Mouse (Mus musculus): ENCODE measurements around the gene Ccdc93. TPM values are rescaled to one million over a fixed set of nuclear protein-coding genes. Genes with fewer than 3 reads are reported as not detected.

Ccdc93 gene
- polyA plus RNA-seq, 1 experiment from 2014 or later = 12.2 TPM

DNA sequence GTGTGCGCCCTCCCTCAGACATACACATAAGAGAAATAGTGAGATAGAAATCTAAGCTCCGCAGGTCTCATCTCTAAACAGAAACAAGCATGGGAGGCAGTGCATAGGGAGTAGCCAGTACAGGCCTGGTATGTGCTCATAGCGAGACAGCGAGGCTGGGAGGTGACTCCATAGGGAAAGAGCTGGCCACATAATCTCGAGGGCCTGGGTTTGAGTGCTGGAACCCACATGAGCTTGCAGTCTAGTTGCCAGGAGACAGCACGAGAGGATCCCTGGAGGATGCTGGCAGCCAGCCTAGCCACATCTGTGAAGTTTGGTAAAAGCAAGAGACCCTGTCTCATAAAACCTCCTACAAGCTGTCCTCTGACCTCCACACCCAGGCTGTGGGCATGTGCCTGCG lies 20.2 kb downstream of the Ccdc93 start:
- Histone ChIP-seq H3K4me1 (peaks cover 5% of the 10 kb centered on the region; the same call in 1 of the 2 replicates), H3K9me3 (replicated peaks) (no peaks in the 10 kb centered on the region), H3K27me3 (replicated peaks) (no peaks in the 10 kb centered on the region), H3K4me2 (no peak overlapping the region), H3K27ac (replicated peaks) (no peak overlapping the region), H3K9ac (replicated peaks) (no peak overlapping the region), H3K36me3 (peaks cover 42% of the 10 kb centered on the region), H3K4me3 (replicated peaks) (no peak overlapping the region)
- WGBS = 76% methylated on average over 7 of the region's 7 CpGs
- ATAC-seq (ENCODE audit: low FRiP score) = no peak

DNA sequence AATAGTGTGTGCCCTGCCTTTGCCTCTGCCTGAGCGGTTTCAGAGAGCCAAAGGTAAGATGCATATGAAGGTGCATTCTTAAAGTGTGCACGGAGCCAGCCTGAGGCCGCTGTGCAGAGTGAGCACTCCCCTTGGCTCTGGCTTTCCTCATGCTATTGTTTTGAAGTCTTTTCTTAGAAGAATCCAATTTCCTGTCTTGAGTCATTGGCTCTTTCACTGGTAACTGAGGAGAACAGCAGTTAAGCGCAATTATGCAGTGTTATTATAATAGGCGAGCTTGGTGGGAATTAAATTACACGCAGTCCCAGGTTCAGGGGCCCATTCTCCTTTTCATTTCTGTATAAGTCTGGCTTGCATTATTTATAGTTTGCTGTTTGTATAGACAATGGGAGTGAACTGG lies 21.6 kb downstream of the Ccdc93 start:
- no peaks in the 10 kb centered on the region for H3K27me3 ChIP-seq (replicated peaks)
- H3K9ac ChIP-seq (replicated peaks) = no peak overlapping the region
- H3K4me1 ChIP-seq = peaks cover 5% of the 10 kb centered on the region; the same call in 1 of the 2 replicates
- H3K9me3 ChIP-seq (replicated peaks) = no peaks in the 10 kb centered on the region
- WGBS = 45% methylated on average over 6 of the region's 6 CpGs
- H3K4me2 ChIP-seq = no peak overlapping the region
- peak; percentile 33; the same call in 1 of the 2 replicates for ATAC-seq (ENCODE audit: low FRiP score)
- H3K27ac ChIP-seq (replicated peaks) = peak overlapping the region; percentile 66
- no peak overlapping the region for H3K4me3 ChIP-seq (replicated peaks)
- H3K36me3 ChIP-seq = peaks cover 39% of the 10 kb centered on the region

DNA sequence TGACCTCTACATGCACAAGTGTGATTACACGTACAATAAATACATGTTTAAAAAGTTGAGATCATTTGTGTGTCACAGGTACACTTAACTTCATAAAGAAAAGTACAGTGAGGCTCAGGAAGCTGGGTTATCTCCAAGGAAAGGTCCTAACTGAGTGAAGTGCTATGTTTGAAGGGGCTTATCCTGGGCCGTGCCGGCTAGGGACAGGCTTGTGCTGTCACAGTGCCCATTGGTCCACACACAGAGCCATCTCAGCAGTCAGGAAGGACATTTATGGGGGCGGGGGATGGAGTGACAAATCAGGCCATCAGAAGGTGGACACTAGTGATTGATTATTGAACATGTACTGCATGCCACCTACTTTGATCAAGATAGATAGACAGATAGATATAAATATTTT lies 22.2 kb downstream of the Ccdc93 start:
- no peaks in the 10 kb centered on the region for H3K27me3 ChIP-seq (replicated peaks)
- no peak overlapping the region for H3K4me2 ChIP-seq
- no peak for ATAC-seq (ENCODE audit: low FRiP score)
- H3K9ac ChIP-seq (replicated peaks) = no peak overlapping the region
- no peak overlapping the region for H3K4me3 ChIP-seq (replicated peaks)
- H3K4me1 ChIP-seq = peaks cover 5% of the 10 kb centered on the region; the same call in 1 of the 2 replicates
- peaks cover 34% of the 10 kb centered on the region for H3K36me3 ChIP-seq
- H3K9me3 ChIP-seq (replicated peaks) = no peaks in the 10 kb centered on the region
- H3K27ac ChIP-seq (replicated peaks) = no peak overlapping the region
- 89% methylated on average over 4 of the region's 4 CpGs for WGBS

DNA sequence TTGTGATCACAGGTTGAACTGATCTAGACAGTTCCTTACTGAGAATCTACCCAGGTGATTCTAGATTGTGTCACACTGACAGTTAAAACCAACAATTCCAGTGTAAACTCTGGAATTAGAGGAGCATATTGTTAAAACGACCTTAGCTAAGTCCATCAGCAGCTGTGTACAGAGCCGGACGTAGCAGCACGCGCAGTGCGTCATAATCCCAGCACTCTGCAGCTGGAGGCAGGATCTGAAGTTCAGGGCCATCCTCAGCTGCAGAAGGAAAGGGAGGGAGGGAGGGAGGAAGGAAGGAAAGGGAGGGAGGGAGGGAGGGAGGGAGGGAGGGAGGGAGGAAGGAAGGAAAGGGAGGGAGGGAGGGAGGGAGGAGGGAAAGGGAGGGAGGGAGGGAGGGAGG lies 24.1 kb downstream of the Ccdc93 start:
- H3K4me2 ChIP-seq = no peak overlapping the region
- no peak for ATAC-seq (ENCODE audit: low FRiP score)
- 89% methylated on average over 6 of the region's 6 CpGs for WGBS
- no peak overlapping the region for H3K27ac ChIP-seq (replicated peaks)
- no peaks in the 10 kb centered on the region for H3K9me3 ChIP-seq (replicated peaks)
- H3K4me3 ChIP-seq (replicated peaks) = no peak overlapping the region
- no peak overlapping the region for H3K9ac ChIP-seq (replicated peaks)
- peaks cover 22% of the 10 kb centered on the region for H3K36me3 ChIP-seq
- peaks cover 5% of the 10 kb centered on the region; the same call in 1 of the 2 replicates for H3K4me1 ChIP-seq
- H3K27me3 ChIP-seq (replicated peaks) = no peaks in the 10 kb centered on the region

DNA sequence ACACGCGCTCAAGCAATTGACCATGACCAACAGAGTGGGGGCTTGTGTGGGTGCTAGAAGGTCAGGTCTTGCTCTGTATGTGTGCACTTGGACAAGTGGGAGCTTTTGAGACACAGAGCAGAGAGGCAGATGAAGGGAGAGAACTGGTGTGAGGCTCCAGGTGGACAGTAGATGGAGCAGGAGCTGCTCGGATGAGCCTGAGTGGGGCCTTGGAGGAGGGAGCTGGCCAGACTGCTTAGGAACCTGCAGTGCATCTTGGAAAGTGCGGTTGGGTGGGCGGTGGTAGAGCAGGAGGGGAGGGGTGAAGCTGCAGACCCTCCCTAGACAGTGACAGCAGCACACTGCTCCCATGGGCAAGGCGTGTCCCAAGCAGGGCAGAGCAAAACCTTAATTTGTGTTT lies 29.2 kb downstream of the Ccdc93 start:
- Histone ChIP-seq H3K4me2 (no peak overlapping the region), H3K9ac (replicated peaks) (no peak overlapping the region), H3K4me3 (replicated peaks) (no peak overlapping the region), H3K9me3 (replicated peaks) (no peaks in the 10 kb centered on the region), H3K4me1 (no peaks in the 10 kb centered on the region), H3K36me3 (peaks cover 46% of the 10 kb centered on the region), H3K27ac (replicated peaks) (no peak overlapping the region), H3K27me3 (replicated peaks) (no peaks in the 10 kb centered on the region)
- ATAC-seq (ENCODE audit: low FRiP score) = no peak
- 75% methylated on average over 6 of the region's 6 CpGs for WGBS

DNA sequence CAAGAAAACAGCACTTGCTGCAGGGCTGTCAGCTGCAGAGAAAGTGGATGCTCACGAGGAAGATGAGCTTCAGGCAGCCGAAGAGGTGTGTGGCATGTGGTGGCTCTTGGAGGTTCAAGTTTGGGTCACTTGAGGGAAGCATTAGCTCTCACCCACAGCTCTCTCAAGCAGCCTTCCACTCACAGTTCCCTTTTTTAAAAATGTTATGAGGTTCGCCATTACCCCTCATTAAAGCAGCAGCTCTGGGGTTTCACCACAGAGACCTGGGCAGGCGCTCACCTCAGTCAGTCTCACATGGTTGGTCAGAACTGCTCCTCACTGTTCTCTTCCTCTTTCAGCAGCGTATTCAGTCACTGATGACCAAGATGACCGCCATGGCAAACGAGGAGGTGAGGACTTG lies 31.0 kb downstream of the Ccdc93 start:
- no peak for ATAC-seq (ENCODE audit: low FRiP score)
- 93% methylated on average over 7 of the region's 7 CpGs for WGBS
- Histone ChIP-seq H3K4me3 (replicated peaks) (no peak overlapping the region), H3K27me3 (replicated peaks) (no peaks in the 10 kb centered on the region), H3K4me2 (no peak overlapping the region), H3K27ac (replicated peaks) (no peak overlapping the region), H3K36me3 (peaks cover 53% of the 10 kb centered on the region), H3K4me1 (no peaks in the 10 kb centered on the region), H3K9me3 (replicated peaks) (no peaks in the 10 kb centered on the region), H3K9ac (replicated peaks) (no peak overlapping the region)

DNA sequence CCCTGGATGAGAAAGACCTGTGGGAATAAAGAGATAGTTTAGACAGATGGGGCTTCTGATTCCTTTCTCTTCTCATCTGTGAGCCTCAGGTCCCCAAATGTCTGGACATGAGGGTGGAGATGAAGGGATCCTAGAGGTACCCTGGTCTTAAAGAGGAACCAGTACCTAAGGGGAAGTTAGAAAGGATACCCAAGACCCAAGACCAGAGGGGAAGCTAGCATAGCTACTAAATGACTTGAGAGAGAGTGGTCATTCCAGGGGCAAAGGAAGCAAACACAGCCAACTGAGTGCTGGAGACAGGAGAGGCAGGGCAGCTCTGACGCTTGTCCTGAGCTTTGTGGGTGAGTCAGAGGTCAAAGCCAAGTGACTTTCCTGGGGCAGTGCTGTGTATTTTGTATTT lies 31.8 kb downstream of the Ccdc93 start:
- Histone ChIP-seq H3K36me3 (peaks cover 50% of the 10 kb centered on the region), H3K9me3 (replicated peaks) (no peaks in the 10 kb centered on the region), H3K4me1 (no peaks in the 10 kb centered on the region), H3K27me3 (replicated peaks) (no peaks in the 10 kb centered on the region), H3K4me2 (no peak overlapping the region), H3K9ac (replicated peaks) (no peak overlapping the region), H3K4me3 (replicated peaks) (no peak overlapping the region), H3K27ac (replicated peaks) (no peak overlapping the region)
- ATAC-seq (ENCODE audit: low FRiP score) = no peak
- WGBS = 88% methylated on average over 1 of the region's 1 CpGs

DNA sequence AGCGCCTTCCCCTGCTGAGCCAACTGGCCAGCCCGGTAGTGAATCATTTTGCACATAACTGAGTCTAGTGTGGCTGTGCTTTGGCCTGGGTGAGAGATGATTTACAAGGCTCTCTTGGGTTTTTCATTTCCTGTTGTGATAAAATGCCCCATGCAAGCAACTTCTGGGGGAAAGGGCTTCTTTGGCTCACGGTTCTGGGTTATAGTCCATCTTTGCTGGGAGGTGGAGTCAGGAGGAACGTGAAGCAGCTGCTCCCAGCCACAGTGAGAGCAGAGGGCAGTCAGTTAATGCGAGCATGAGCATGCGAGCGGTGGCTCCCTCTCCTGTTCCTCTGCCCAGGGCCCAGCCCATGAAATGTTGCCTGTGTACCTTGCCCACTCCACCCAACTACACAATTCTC lies 33.0 kb downstream of the Ccdc93 start:
- no peak overlapping the region for H3K9ac ChIP-seq (replicated peaks)
- H3K9me3 ChIP-seq (replicated peaks) = no peaks in the 10 kb centered on the region
- no peak for ATAC-seq (ENCODE audit: low FRiP score)
- no peaks in the 10 kb centered on the region for H3K27me3 ChIP-seq (replicated peaks)
- peaks cover 52% of the 10 kb centered on the region for H3K36me3 ChIP-seq
- H3K4me2 ChIP-seq = no peak overlapping the region
- H3K27ac ChIP-seq (replicated peaks) = no peak overlapping the region
- WGBS = 85% methylated on average over 7 of the region's 7 CpGs
- H3K4me3 ChIP-seq (replicated peaks) = no peak overlapping the region
- no peaks in the 10 kb centered on the region for H3K4me1 ChIP-seq

DNA sequence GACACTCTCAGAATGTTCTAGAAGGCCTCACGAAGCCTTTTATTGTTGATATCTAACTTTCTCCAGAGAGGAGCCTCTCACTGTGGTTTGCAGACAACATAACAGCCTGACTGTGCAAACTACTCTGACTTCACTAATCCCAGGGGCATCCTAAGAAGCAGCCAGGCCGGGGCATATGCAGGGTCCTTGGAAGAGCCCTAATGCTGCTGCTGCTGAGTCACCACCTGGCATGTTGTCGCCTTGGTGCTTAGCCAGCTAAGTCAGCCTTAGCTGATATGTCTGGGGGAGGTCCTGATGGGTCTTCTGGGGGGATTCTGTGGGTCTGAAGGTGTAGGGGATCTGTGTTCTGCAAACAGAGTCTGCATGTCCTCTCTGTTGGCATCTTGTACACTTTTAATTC lies 35.4 kb downstream of the Ccdc93 start:
- Histone ChIP-seq H3K27ac (replicated peaks) (no peak overlapping the region), H3K4me3 (replicated peaks) (no peak overlapping the region), H3K4me2 (no peak overlapping the region), H3K36me3 (peaks cover 54% of the 10 kb centered on the region), H3K4me1 (no peaks in the 10 kb centered on the region), H3K27me3 (replicated peaks) (no peaks in the 10 kb centered on the region), H3K9ac (replicated peaks) (no peak overlapping the region), H3K9me3 (replicated peaks) (no peaks in the 10 kb centered on the region)
- WGBS = 71% methylated on average over 3 of the region's 3 CpGs
- no peak for ATAC-seq (ENCODE audit: low FRiP score)

DNA sequence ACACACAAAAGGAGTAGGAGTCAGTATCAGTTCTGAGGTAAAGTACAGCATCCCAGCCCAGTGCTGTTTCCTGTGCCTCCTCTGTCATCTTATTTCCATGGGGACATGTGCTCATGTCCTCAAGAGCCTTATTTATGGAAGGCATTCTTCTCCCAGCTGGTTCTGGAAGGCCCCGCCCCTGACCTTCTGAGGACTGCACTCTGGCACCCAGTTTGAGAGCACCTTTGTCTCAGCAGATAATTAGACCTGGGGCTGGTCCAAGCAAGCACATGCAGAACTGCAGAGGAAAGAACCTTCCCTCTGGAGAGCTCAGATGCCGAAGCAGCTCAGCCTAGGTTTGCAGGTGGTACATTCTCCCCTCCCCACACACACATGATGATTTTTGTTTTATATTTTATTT lies 37.4 kb downstream of the Ccdc93 start:
- Histone ChIP-seq H3K4me1 (no peaks in the 10 kb centered on the region), H3K27ac (replicated peaks) (no peak overlapping the region), H3K4me3 (replicated peaks) (no peak overlapping the region), H3K4me2 (no peak overlapping the region), H3K36me3 (peaks cover 43% of the 10 kb centered on the region), H3K9ac (replicated peaks) (no peak overlapping the region), H3K27me3 (replicated peaks) (no peaks in the 10 kb centered on the region), H3K9me3 (replicated peaks) (no peaks in the 10 kb centered on the region)
- ATAC-seq (ENCODE audit: low FRiP score) = no peak
- 81% methylated on average over 2 of the region's 2 CpGs for WGBS

DNA sequence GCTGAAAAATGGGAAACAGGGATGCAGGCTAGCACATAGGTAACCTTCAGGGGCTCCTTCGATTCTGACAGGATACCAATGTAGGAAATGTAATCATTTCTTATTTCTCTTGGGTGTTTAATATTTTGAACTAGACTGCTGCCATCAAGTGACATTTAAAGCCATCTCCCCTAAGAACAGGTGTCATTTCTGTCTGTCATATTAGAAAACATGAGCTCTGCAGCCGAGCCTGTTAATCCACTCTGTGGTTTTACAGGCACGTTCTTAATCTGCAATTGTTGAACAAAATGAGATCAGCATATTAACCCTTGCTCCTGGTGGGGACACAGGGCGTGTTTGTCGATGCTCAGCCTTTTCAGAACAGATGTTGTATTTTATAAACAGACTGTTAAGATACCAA lies 40.7 kb downstream of the Ccdc93 start:
- Histone ChIP-seq H3K27ac (replicated peaks) (no peak overlapping the region), H3K9me3 (replicated peaks) (no peaks in the 10 kb centered on the region), H3K27me3 (replicated peaks) (no peaks in the 10 kb centered on the region), H3K4me2 (no peak overlapping the region), H3K9ac (replicated peaks) (no peak overlapping the region), H3K4me3 (replicated peaks) (no peak overlapping the region), H3K36me3 (peaks cover 24% of the 10 kb centered on the region), H3K4me1 (no peaks in the 10 kb centered on the region)
- ATAC-seq (ENCODE audit: low FRiP score) = no peak
- 89% methylated on average over 5 of the region's 5 CpGs for WGBS

DNA sequence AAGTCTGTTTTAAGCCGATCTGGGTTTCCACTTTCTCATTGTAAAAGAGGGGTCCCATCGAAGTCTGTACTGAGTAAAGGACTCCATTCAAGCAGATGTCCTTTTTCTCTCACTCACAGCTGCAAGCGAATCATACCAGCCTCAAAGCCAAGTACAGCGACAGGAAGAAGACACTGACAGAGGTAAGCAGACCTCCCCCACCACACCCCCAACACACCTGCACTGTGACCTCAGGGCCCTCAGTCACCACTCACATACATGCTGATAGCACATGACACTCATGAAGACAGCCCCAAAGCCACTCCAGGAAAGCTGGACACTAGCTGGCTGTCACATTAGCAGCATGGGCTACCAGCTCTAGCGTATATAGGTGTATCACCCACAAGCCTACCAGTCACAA lies 46.9 kb downstream of the Ccdc93 start:
- Histone ChIP-seq H3K9me3 (replicated peaks) (no peaks in the 10 kb centered on the region), H3K9ac (replicated peaks) (no peak overlapping the region), H3K4me1 (no peaks in the 10 kb centered on the region), H3K27ac (replicated peaks) (no peak overlapping the region), H3K36me3 (peaks cover 60% of the 10 kb centered on the region), H3K4me2 (no peak overlapping the region), H3K27me3 (replicated peaks) (no peaks in the 10 kb centered on the region), H3K4me3 (replicated peaks) (no peak overlapping the region)
- 96% methylated on average over 5 of the region's 5 CpGs for WGBS
- no peak for ATAC-seq (ENCODE audit: low FRiP score)

Measured in neural tube, embryonic 15.5 days (tissue).